Mouse (Mus musculus) kidney, adult 2 months (tissue): ENCODE results near the gene Vav3.

Experiments
- CTCF ChIP-seq: fragments of 200-500 bp; conservative IDR thresholded peaks from 2 replicates; pipeline ENCODE4 v1.5.1; 2011; ENCODE audit warnings: low read depth, mild to moderate bottlenecking, control low read depth, low read length, moderate library complexity, mixed read lengths; ENCODE audit not compliant: insufficient read depth, insufficient read length
- POLR2A ChIP-seq: fragments of 200-500 bp; IDR thresholded peaks from one replicate; pipeline ENCODE4 v1.6.1; 2011; ENCODE audit warnings: low read depth, low read length, control low read depth

DNA sequence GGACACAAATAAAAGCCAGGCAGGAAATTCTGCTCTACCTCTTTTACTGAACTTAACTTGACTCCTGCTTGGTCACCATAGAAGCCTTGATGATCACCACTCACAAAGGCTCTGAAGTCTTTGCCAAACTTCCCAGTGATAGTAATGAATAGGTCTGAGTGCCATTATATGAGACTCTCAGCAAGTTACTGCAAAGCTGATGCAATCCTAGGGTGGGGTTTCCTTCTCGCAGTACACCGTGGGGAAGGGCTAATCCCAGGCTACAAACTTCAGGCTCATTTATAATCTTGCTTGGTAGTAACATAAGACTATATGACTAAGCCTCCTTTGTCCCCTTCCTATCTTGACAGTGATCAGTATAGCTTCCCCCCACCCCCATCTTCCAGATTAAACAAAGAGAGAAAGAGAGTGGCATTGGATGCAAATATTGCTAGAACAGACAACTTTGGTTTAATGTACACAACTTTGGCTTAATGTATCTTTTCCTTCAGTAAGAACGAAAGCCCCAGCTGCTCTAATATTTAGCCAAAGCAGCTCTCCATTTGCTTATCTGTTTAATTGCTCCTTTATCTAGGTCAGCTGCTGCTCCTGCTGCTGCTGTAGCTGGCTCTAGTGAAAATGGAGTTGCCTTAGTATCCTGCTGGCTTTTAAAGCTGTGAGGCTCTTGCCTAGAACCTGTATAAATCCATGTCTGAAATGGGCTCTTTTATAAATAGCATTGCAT is 228.3 kb downstream of the Vav3 start:
- no peak for TF ChIP-seq CTCF
- no peak for TF ChIP-seq POLR2A
